Mouse (Mus musculus): ENCODE data around the gene Cstb. TPM values are rescaled to one million over a fixed set of nuclear protein-coding genes. Genes with fewer than 3 reads are reported as not detected.

The Cstb gene
- polyA plus RNA-seq, 1 experiment, result 20.4 TPM

GRCm38 (mm10) chr10:78440812-78441211 is 15.3 kb downstream of the Cstb start:
- Histone ChIP-seq H3K27me3 (ENCODE audit: control insufficient read depth, insufficient read depth, low read length) (no peaks in the 10 kb centered on the region), H3K4me1 (ENCODE audit: control insufficient read depth, insufficient read depth, insufficient read length) (no peaks in the 10 kb centered on the region), H3K27ac (ENCODE audit: insufficient read depth, low read length) (no peak overlapping the region), H3K36me3 (ENCODE audit: control insufficient read depth, insufficient read depth, low read length) (peaks cover 6% of the 10 kb centered on the region; the same call in 1 of the 2 replicates), H3K4me3 (ENCODE audit: extremely low read depth, insufficient read depth, insufficient read length) (no peak overlapping the region)
- DNase-seq (ENCODE audit: low read depth in 1 of 2, low spot score in 2 of 2), result no peak
- TF ChIP-seq CTCF (IDR thresholded peaks at IDR 0.05; ENCODE audit: extremely low read depth, insufficient read depth, insufficient read length, insufficient replicate concordance), result peak; percentile 67; the same call in 1 of the 2 replicates
- TF ChIP-seq POLR2A (IDR thresholded peaks at IDR 0.05; ENCODE audit: low read depth, low read length), result no peak
- 81% methylated on average over 9 of the region's 9 CpGs for WGBS

GRCm38 (mm10) chr10:78441606-78442005 is 16.1 kb downstream of the Cstb start:
- 91% methylated on average over 5 of the region's 5 CpGs for WGBS
- no peak for DNase-seq (ENCODE audit: low read depth in 1 of 2, low spot score in 2 of 2)
- TF ChIP-seq POLR2A (IDR thresholded peaks at IDR 0.05; ENCODE audit: low read depth, low read length) (no peak), CTCF (IDR thresholded peaks at IDR 0.05; ENCODE audit: extremely low read depth, insufficient read depth, insufficient read length, insufficient replicate concordance) (no peak)
- Histone ChIP-seq H3K4me3 (ENCODE audit: extremely low read depth, insufficient read depth, insufficient read length) (no peak overlapping the region), H3K4me1 (ENCODE audit: control insufficient read depth, insufficient read depth, insufficient read length) (no peaks in the 10 kb centered on the region), H3K36me3 (ENCODE audit: control insufficient read depth, insufficient read depth, low read length) (peaks cover 6% of the 10 kb centered on the region), H3K27ac (ENCODE audit: insufficient read depth, low read length) (no peak overlapping the region), H3K27me3 (ENCODE audit: control insufficient read depth, insufficient read depth, low read length) (no peaks in the 10 kb centered on the region)

GRCm38 (mm10) chr10:78442292-78442691 is 16.8 kb downstream of the Cstb start:
- DNase-seq (ENCODE audit: low read depth in 1 of 2, low spot score in 2 of 2), result no peak
- no peak overlapping the region for H3K27ac ChIP-seq (ENCODE audit: insufficient read depth, low read length)
- no peaks in the 10 kb centered on the region for H3K27me3 ChIP-seq (ENCODE audit: control insufficient read depth, insufficient read depth, low read length)
- peaks cover 9% of the 10 kb centered on the region for H3K36me3 ChIP-seq (ENCODE audit: control insufficient read depth, insufficient read depth, low read length)
- TF ChIP-seq POLR2A (IDR thresholded peaks at IDR 0.05; ENCODE audit: low read depth, low read length) (no peak), CTCF (IDR thresholded peaks at IDR 0.05; ENCODE audit: extremely low read depth, insufficient read depth, insufficient read length, insufficient replicate concordance) (no peak)
- no peaks in the 10 kb centered on the region for H3K4me1 ChIP-seq (ENCODE audit: control insufficient read depth, insufficient read depth, insufficient read length)
- no peak overlapping the region for H3K4me3 ChIP-seq (ENCODE audit: extremely low read depth, insufficient read depth, insufficient read length)
- 97% methylated on average over 3 of the region's 3 CpGs for WGBS

DNA sequence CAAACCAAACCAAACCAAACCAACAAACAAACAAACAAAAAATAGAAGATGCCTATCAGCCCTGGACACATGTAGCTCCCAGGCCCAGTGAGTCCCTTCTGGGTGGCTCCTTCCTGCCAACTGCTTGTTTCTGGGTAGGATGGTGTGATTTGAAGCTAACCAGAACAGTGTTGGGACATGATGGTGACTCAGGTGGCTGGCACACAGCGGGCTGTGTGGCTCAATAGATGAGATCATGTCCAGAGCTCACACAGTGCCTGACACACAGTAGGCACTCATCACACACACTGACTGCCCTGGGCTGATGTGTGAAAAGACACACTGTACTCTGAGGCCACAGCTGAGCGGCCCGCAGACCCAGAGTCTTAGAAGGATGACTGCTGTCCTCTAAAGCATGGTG is 20.7 kb downstream of the Cstb start:
- Histone ChIP-seq H3K4me3 (ENCODE audit: extremely low read depth, insufficient read depth, insufficient read length) (no peak overlapping the region), H3K4me1 (ENCODE audit: control insufficient read depth, insufficient read depth, insufficient read length) (no peaks in the 10 kb centered on the region), H3K27me3 (ENCODE audit: control insufficient read depth, insufficient read depth, low read length) (no peaks in the 10 kb centered on the region), H3K36me3 (ENCODE audit: control insufficient read depth, insufficient read depth, low read length) (peaks cover 14% of the 10 kb centered on the region), H3K27ac (ENCODE audit: insufficient read depth, low read length) (no peak overlapping the region)
- DNase-seq (ENCODE audit: low read depth in 1 of 2, low spot score in 2 of 2), result no peak
- 96% methylated on average over 3 of the region's 3 CpGs for WGBS
- TF ChIP-seq POLR2A (IDR thresholded peaks at IDR 0.05; ENCODE audit: low read depth, low read length) (no peak), CTCF (IDR thresholded peaks at IDR 0.05; ENCODE audit: extremely low read depth, insufficient read depth, insufficient read length, insufficient replicate concordance) (no peak)

DNA sequence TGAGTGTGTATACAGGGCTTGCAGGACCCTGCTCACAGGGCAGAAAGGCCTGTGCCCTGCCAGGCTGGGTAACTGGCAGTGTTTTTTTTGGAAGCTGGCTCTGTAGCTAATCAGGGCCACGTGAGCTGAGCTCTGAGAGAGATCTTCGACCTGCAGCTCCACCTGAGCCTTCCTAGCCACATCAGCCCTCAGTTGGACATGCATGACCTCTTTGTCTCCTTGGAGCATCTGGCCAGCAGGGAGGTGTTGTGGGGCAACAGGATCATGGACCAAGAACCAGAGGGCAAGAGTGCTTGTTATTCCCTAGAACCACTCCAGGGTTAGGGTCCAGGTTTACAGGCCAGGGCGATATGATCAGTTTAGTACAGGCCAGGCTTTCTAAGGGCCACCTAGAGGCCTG is 21.9 kb downstream of the Cstb start:
- H3K4me1 ChIP-seq (ENCODE audit: control insufficient read depth, insufficient read depth, insufficient read length), result no peaks in the 10 kb centered on the region
- H3K36me3 ChIP-seq (ENCODE audit: control insufficient read depth, insufficient read depth, low read length), result peaks cover 12% of the 10 kb centered on the region
- DNase-seq (ENCODE audit: low read depth in 1 of 2, low spot score in 2 of 2), result no peak
- H3K4me3 ChIP-seq (ENCODE audit: extremely low read depth, insufficient read depth, insufficient read length), result no peak overlapping the region
- no peaks in the 10 kb centered on the region for H3K27me3 ChIP-seq (ENCODE audit: control insufficient read depth, insufficient read depth, low read length)
- whole genome bisulfite sequencing, result 89% methylated on average over 3 of the region's 3 CpGs
- TF ChIP-seq CTCF (IDR thresholded peaks at IDR 0.05; ENCODE audit: extremely low read depth, insufficient read depth, insufficient read length, insufficient replicate concordance) (no peak), POLR2A (IDR thresholded peaks at IDR 0.05; ENCODE audit: low read depth, low read length) (no peak)
- no peak overlapping the region for H3K27ac ChIP-seq (ENCODE audit: insufficient read depth, low read length)

DNA sequence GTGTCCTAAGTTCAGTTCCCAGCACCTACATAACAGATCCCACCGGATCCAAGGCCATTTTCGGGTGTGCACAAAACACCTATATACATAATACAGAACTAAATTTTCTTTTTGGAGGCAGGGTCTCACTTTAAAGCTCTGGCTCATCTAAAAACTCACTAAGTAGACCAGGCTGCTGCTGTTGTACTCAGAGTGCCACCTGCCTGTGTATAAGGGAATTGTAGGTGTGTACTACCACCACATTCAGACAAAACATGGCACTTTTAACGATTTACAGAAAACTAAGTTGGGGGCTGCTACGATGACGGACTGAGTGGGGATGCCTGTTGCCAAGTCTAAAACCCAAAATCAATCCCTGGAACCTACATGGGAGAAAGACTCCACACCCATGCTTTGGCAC is 25.3 kb downstream of the Cstb start:
- no peak for DNase-seq (ENCODE audit: low read depth in 1 of 2, low spot score in 2 of 2)
- Histone ChIP-seq H3K4me3 (ENCODE audit: extremely low read depth, insufficient read depth, insufficient read length) (no peak overlapping the region), H3K36me3 (ENCODE audit: control insufficient read depth, insufficient read depth, low read length) (peaks cover 8% of the 10 kb centered on the region), H3K27ac (ENCODE audit: insufficient read depth, low read length) (no peak overlapping the region), H3K27me3 (ENCODE audit: control insufficient read depth, insufficient read depth, low read length) (no peaks in the 10 kb centered on the region), H3K4me1 (ENCODE audit: control insufficient read depth, insufficient read depth, insufficient read length) (no peaks in the 10 kb centered on the region)
- TF ChIP-seq CTCF (IDR thresholded peaks at IDR 0.05; ENCODE audit: extremely low read depth, insufficient read depth, insufficient read length, insufficient replicate concordance) (no peak), POLR2A (IDR thresholded peaks at IDR 0.05; ENCODE audit: low read depth, low read length) (no peak)
- WGBS, result 91% methylated on average over 5 of the region's 5 CpGs

DNA sequence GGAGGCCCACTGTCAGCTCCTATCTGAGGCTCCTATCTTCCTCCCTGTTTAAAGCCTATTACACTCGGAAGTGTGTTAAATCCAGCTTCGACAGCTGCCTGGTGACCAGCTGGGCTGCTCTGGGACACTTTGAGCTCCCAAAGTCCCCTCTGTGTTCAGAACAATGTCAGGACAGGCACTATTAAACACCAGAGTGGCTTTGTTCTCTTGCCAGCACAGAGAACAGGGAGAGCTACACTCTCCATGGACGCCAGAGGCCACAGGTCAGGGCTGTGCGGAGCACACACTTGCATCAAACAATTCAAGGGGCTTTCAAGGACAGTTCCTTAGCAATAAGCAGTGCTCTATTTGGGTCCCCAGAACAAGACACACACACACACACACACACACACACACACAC is 27.2 kb downstream of the Cstb start:
- TF ChIP-seq CTCF (IDR thresholded peaks at IDR 0.05; ENCODE audit: extremely low read depth, insufficient read depth, insufficient read length, insufficient replicate concordance) (no peak), POLR2A (IDR thresholded peaks at IDR 0.05; ENCODE audit: low read depth, low read length) (no peak)
- H3K4me3 ChIP-seq (ENCODE audit: extremely low read depth, insufficient read depth, insufficient read length), result no peak overlapping the region
- WGBS, result 87% methylated on average over 4 of the region's 4 CpGs
- no peaks in the 10 kb centered on the region for H3K27me3 ChIP-seq (ENCODE audit: control insufficient read depth, insufficient read depth, low read length)
- H3K27ac ChIP-seq (ENCODE audit: insufficient read depth, low read length), result no peak overlapping the region
- peaks cover 2% of the 10 kb centered on the region for H3K36me3 ChIP-seq (ENCODE audit: control insufficient read depth, insufficient read depth, low read length)
- DNase-seq (ENCODE audit: low read depth in 1 of 2, low spot score in 2 of 2), result no peak
- no peaks in the 10 kb centered on the region; the same call in 1 of the 2 replicates for H3K4me1 ChIP-seq (ENCODE audit: control insufficient read depth, insufficient read depth, insufficient read length)
